Mouse (Mus musculus): ENCODE measurements around the gene Poll. TPM values are rescaled to one million over a fixed set of nuclear protein-coding genes. Genes with fewer than 3 reads are reported as not detected.
A peak's percentile ranks its signal among the peaks of the same experiment; 100 is the strongest.

Gene Poll
- 12.7 and 13.3 TPM in 2 replicates for polyA plus RNA-seq (2015; fragmentation: Nextera tagmentation; extraction: Ambion mirVana)

DNA sequence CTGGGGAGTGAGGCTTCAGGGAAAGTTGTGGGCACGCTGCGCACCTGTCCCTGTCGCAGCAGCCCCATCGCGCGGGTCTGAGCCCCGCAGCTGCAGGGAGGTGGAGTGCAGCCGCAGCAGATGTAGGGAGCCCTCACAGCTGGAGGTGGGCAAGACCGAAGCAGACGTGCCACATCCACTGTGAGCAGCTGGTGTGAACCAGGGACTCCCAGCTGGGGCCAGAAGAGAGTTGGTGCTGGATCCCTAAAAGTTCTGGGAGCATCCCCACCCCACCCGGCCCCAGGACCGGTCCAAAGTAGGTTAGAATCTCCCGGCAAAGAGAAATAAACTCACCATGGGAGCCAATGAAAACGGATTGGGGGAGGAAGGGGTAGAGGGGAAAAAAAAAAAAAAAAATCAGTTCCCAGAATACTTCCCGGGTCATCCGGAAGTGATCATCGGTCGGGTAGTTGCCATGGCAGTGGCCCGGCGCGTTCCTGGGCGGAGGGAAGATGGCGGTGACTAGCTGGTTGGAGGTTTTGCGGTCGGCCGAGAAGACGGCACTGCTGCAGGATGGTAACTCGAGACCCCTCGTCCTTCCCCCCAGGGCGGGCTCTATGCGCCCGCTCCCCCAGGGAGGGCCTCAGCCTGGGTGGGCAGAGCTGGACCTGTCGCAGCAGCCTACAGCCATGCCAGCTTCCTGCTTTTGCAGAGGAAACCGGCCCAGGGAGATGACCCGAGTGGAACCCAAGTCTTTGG lies at the start of gene Poll, which contains the start of gene Gm17018:
Gene Poll, minus strand, starts transcription at position 379 of the 738 bp plus-strand sequence.
Gene Gm17018, plus strand, starts transcription at position 463 of the 738 bp plus-strand sequence.
- ATAC-seq (ENCODE audit: low FRiP score, low read depth), result peak; percentile 91
- Histone ChIP-seq H3K4me3 (peak within 1 kb of the TSS; percentile 75), H3K4me2 (peak within 1 kb of the TSS; percentile 94), H3K4me1 (replicated peaks) (peaks cover 18% of the 10 kb centered on the region), H3K9ac (peak within 1 kb of the TSS; percentile 64), H3K27ac (replicated peaks) (peak within 1 kb of the TSS; percentile 73), H3K27me3 (no peaks in the 10 kb centered on the region), H3K36me3 (no peaks in the 10 kb centered on the region), H3K9me3 (no peaks in the 10 kb centered on the region)
- under 1% methylated on average over 35 of the region's 35 CpGs for WGBS

DNA sequence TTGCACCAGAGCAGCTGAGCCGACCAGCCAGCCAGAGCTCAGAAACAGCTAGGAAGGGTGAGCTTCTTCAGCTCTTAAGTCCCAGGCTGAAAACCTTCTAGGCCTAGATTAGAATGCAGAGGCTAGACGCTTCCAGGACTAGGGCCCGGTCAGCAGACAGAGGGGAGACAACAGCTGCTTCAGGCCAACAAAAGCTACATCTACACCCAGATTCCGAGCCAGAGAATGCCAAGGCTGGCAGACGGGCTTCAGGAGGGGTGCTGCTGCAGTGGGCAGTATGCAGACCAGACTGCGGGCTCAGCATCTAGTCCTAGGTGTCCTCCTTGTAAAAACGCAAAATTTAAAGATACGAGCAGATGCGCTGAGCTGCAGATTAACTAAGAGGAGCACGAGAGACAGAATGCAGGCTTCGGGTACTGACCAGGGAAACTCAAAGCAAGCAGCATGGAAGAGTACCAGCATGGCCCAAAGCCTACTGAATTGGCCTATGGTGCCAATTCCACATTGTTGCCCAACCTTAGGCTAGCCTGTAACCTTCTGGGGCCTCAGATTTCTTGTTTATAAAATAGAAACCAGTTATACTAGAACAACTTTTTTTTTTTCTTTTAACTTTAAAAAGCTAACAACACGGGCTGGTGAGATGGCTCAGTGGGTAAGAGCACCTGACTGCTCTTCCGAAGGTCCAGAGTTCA lies 48.5 kb upstream of the Poll start:
- H3K27ac ChIP-seq (replicated peaks), result no peak overlapping the region
- no peaks in the 10 kb centered on the region; the same call in 1 of the 2 replicates for H3K36me3 ChIP-seq
- H3K27me3 ChIP-seq, result no peaks in the 10 kb centered on the region
- no peak overlapping the region for H3K9ac ChIP-seq
- H3K4me3 ChIP-seq, result no peak overlapping the region
- no peaks in the 10 kb centered on the region for H3K9me3 ChIP-seq
- WGBS, result 78% methylated on average over 13 of the region's 13 CpGs
- no peak for ATAC-seq (ENCODE audit: low FRiP score, low read depth)
- peaks cover 5% of the 10 kb centered on the region; the same call in 1 of the 2 replicates for H3K4me1 ChIP-seq (replicated peaks)
- no peak overlapping the region for H3K4me2 ChIP-seq

GRCm38 (mm10) chr19:45607479-45607878 lies 47.1 kb upstream of the Poll start:
- 18% methylated on average over 7 of the region's 7 CpGs for WGBS

DNA sequence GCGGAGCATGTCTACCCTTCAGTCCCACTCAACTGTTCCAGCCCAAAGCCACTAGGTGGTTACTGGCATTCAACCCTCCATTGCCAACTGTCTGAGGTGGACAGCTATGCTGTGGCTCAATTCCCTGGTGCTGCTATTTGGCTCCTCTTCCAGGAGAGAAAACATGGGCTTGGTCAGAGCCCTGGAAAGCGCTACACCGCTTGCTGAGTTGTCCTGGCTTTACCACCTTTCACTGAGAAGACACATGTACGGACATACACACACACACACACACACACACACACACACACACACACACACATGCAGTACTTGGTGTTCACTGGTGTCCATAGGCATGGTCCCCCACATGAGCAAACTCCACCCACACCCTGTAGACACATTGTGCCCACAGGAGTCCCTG lies 46.4 kb upstream of the Poll start:
- no peaks in the 10 kb centered on the region for H3K36me3 ChIP-seq
- no peak overlapping the region for H3K9ac ChIP-seq
- WGBS, result 79% methylated on average over 4 of the region's 4 CpGs
- no peak overlapping the region for H3K27ac ChIP-seq (replicated peaks)
- no peak for ATAC-seq (ENCODE audit: low FRiP score, low read depth)
- peaks cover 5% of the 10 kb centered on the region; the same call in 1 of the 2 replicates for H3K4me1 ChIP-seq (replicated peaks)
- H3K4me3 ChIP-seq, result no peak overlapping the region
- no peaks in the 10 kb centered on the region for H3K27me3 ChIP-seq
- H3K4me2 ChIP-seq, result no peak overlapping the region
- H3K9me3 ChIP-seq, result no peaks in the 10 kb centered on the region

More at GRCm38 (mm10) chr19:45607479-45607878, 47.1 kb upstream of the Poll start:
- peaks cover 5% of the 10 kb centered on the region; the same call in 1 of the 2 replicates for H3K4me1 ChIP-seq (replicated peaks)
- no peaks in the 10 kb centered on the region for H3K9me3 ChIP-seq
- ATAC-seq (ENCODE audit: low FRiP score, low read depth), result no peak
- H3K4me2 ChIP-seq, result no peak overlapping the region
- H3K27ac ChIP-seq (replicated peaks), result no peak overlapping the region
- no peaks in the 10 kb centered on the region for H3K36me3 ChIP-seq
- H3K27me3 ChIP-seq, result no peaks in the 10 kb centered on the region
- H3K9ac ChIP-seq, result no peak overlapping the region
- no peak overlapping the region for H3K4me3 ChIP-seq

DNA sequence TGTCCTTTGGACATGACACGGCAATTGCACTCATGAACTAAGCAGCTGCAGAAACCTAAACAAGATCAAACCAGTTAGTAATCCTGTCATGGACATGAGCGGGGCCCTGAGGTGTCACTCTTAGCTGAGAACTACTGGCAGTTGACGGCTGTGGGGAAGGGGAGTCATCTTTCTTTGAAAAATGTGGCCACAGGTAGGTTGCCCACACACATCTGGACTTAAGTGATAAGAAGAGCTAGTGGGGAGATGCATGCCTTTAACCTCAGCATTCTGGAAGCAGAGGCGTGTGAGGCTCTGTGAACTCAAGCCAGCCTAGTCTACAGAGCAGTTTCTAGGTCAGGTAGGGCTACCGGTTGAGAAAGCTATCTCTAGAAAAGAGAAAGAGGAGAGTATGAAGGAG lies 42.3 kb upstream of the Poll start:
- no peak overlapping the region for H3K4me3 ChIP-seq
- 92% methylated on average over 5 of the region's 5 CpGs for WGBS
- no peak overlapping the region for H3K9ac ChIP-seq
- no peak overlapping the region for H3K4me2 ChIP-seq
- peaks cover 13% of the 10 kb centered on the region; the same call in 1 of the 2 replicates for H3K27me3 ChIP-seq
- H3K9me3 ChIP-seq, result no peaks in the 10 kb centered on the region
- no peak overlapping the region for H3K27ac ChIP-seq (replicated peaks)
- peaks cover 4% of the 10 kb centered on the region; the same call in 1 of the 2 replicates for H3K4me1 ChIP-seq (replicated peaks)
- ATAC-seq (ENCODE audit: low FRiP score, low read depth), result no peak
- H3K36me3 ChIP-seq, result no peaks in the 10 kb centered on the region

DNA sequence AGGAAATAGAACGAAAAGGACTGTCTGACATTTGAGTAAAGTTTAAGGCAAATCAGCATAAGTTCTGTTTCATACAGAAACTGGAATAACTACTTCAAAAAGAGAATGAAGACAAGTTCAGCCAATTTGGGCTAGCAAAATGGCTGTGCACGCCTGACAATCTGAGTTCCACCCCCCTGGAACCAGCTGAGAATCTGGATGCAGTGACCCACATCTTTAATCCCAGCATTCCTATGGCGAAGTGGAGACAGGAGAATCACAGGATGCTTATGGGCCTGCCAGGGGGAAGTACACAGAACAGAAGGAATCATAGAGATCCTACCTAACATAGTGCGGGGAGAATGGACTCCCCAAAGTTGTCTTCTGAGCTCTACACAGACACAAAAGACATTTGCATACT lies 36.8 kb upstream of the Poll start:
- Histone ChIP-seq H3K9me3 (no peaks in the 10 kb centered on the region), H3K4me3 (no peak overlapping the region), H3K9ac (no peak overlapping the region), H3K4me2 (no peak overlapping the region), H3K36me3 (no peaks in the 10 kb centered on the region), H3K27ac (replicated peaks) (no peak overlapping the region), H3K4me1 (replicated peaks) (peaks cover 12% of the 10 kb centered on the region), H3K27me3 (peaks cover 19% of the 10 kb centered on the region; the same call in 1 of the 2 replicates)
- 74% methylated on average over 4 of the region's 4 CpGs for WGBS
- no peak for ATAC-seq (ENCODE audit: low FRiP score, low read depth)

DNA sequence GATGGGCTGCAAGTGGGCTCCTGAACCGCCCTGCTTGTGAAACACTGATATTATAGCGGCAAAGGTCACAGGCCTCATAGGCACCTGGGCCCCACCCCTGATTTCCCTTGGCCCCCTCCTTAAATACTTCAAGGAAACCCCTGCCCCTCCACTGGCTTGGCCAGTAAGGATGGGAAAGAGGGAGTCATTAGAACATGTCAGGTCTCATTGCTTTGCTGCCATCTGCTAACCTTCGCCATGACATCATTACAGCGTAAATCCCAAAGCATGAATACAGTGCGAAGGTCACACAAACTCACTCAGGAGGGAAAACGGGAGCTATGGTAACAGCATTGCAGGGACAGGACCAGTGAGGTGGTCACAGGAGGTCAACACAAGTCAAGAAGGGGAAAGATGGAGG lies 36.1 kb upstream of the Poll start:
- Histone ChIP-seq H3K9ac (no peak overlapping the region), H3K4me2 (no peak overlapping the region), H3K36me3 (no peaks in the 10 kb centered on the region), H3K27ac (replicated peaks) (no peak overlapping the region), H3K9me3 (no peaks in the 10 kb centered on the region), H3K4me3 (no peak overlapping the region), H3K4me1 (replicated peaks) (peaks cover 12% of the 10 kb centered on the region), H3K27me3 (peaks cover 19% of the 10 kb centered on the region; the same call in 1 of the 2 replicates)
- 46% methylated on average over 6 of the region's 6 CpGs for WGBS
- no peak for ATAC-seq (ENCODE audit: low FRiP score, low read depth)

DNA sequence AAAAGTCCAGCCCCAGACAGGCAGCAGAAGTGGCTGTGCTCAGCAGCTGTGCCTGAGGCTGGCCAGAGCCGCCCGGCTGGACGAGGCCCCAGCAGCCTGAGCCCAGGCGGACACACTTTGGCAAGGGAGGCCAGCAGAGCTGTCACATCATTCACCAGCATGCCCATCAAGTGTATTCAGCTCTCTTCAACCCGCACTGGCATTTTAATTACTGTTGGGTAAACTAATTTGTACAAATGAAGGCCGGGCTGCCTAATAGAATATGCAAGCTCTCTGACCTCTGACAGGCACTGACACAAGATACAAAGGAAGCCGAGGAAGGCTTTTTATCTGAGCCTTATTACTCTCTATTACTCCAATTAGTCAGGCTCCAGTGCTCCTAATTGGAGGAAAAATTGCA lies 35.7 kb upstream of the Poll start:
- Histone ChIP-seq H3K27ac (replicated peaks) (no peak overlapping the region), H3K4me1 (replicated peaks) (peaks cover 12% of the 10 kb centered on the region), H3K27me3 (peaks cover 19% of the 10 kb centered on the region; the same call in 1 of the 2 replicates), H3K4me2 (no peak overlapping the region), H3K4me3 (no peak overlapping the region), H3K36me3 (no peaks in the 10 kb centered on the region), H3K9ac (no peak overlapping the region), H3K9me3 (no peaks in the 10 kb centered on the region)
- 14% methylated on average over 7 of the region's 7 CpGs for WGBS
- ATAC-seq (ENCODE audit: low FRiP score, low read depth), result peak; percentile 80

DNA sequence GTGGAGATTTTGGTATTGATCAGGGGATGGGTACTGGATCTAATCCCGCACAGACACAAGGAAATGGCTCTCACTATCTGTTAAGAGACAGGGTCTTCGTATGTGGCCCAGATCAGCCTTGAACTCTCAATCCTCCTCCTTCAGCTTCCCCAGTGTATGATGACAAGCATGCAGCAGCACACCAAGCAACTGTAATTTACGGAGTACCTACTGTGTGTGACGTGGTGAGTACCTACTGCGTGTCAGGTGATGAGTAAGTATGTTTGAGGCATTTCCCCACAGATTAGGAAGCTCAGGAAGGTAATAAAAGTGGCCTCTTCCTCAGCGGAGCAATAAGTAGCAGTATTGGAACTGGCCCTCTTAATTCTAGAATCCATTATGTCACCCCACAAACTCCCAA lies 35.1 kb upstream of the Poll start:
- no peak for ATAC-seq (ENCODE audit: low FRiP score, low read depth)
- H3K9ac ChIP-seq, result no peak overlapping the region
- H3K27ac ChIP-seq (replicated peaks), result no peak overlapping the region
- H3K4me2 ChIP-seq, result no peak overlapping the region
- H3K4me3 ChIP-seq, result no peak overlapping the region
- WGBS, result 88% methylated on average over 6 of the region's 6 CpGs
- H3K27me3 ChIP-seq, result peaks cover 18% of the 10 kb centered on the region; the same call in 1 of the 2 replicates
- peaks cover 12% of the 10 kb centered on the region for H3K4me1 ChIP-seq (replicated peaks)
- no peaks in the 10 kb centered on the region for H3K9me3 ChIP-seq
- H3K36me3 ChIP-seq, result 0 out of 2 replicates have a peak, but pooled peaks cover 5% of the 10 kb centered on the region

GRCm38 (mm10) chr19:45594079-45594478 lies 33.7 kb upstream of the Poll start:
- Histone ChIP-seq H3K4me3 (no peak overlapping the region), H3K9me3 (no peaks in the 10 kb centered on the region), H3K4me1 (replicated peaks) (peaks cover 12% of the 10 kb centered on the region), H3K36me3 (0 out of 2 replicates have a peak, but pooled peaks cover 6% of the 10 kb centered on the region), H3K27ac (replicated peaks) (no peak overlapping the region), H3K4me2 (no peak overlapping the region), H3K9ac (no peak overlapping the region), H3K27me3 (peaks cover 12% of the 10 kb centered on the region; the same call in 1 of the 2 replicates)
- WGBS, result 93% methylated on average over 7 of the region's 7 CpGs
- no peak for ATAC-seq (ENCODE audit: low FRiP score, low read depth)

- Histone ChIP-seq H3K4me3 (no peak overlapping the region), H3K4me1 (replicated peaks) (peaks cover 12% of the 10 kb centered on the region), H3K27me3 (peaks cover 7% of the 10 kb centered on the region; the same call in 1 of the 2 replicates), H3K27ac (replicated peaks) (no peak overlapping the region), H3K9ac (no peak overlapping the region), H3K4me2 (no peak overlapping the region), H3K36me3 (0 out of 2 replicates have a peak, but pooled peaks cover 6% of the 10 kb centered on the region), H3K9me3 (no peaks in the 10 kb centered on the region)
- ATAC-seq (ENCODE audit: low FRiP score, low read depth), result no peak
- WGBS, result 79% methylated on average over 9 of the region's 9 CpGs
Observed at GRCm38 (mm10) chr19:45592916-45593315, 32.6 kb upstream of the Poll start.

- Histone ChIP-seq H3K4me1 (replicated peaks) (peaks cover 12% of the 10 kb centered on the region), H3K4me2 (no peak overlapping the region), H3K9me3 (no peaks in the 10 kb centered on the region), H3K27ac (replicated peaks) (no peak overlapping the region), H3K27me3 (peaks cover 6% of the 10 kb centered on the region; the same call in 1 of the 2 replicates), H3K9ac (no peak overlapping the region), H3K36me3 (0 out of 2 replicates have a peak, but pooled peaks cover 6% of the 10 kb centered on the region), H3K4me3 (no peak overlapping the region)
- no peak for ATAC-seq (ENCODE audit: low FRiP score, low read depth)
- WGBS, result 80% methylated on average over 7 of the region's 7 CpGs
Observed at GRCm38 (mm10) chr19:45591704-45592103, 31.4 kb upstream of the Poll start.

Data from hindbrain, embryonic 15.5 days (tissue).